ENCODE assay signal across 12 mouse cellular contexts in genomic region chr2:161513256-161513655, GRCm38 (mm10).
A peak's percentile ranks its signal among the peaks of the same experiment; 100 is the strongest.
DNase-seq lines count a peak whose midpoint lies in the region; ATAC-seq and TF ChIP-seq lines count a peak whose summit lies in the region.
"Had no signal": no experiment of that assay in that cellular context is flagged by ENCODE, and none has a peak within 500 bp of the region (broad histone marks: within the 10 kb centered on the region; RNA-seq: fewer than 3 reads in every experiment).

No protein-coding gene starts in this region.

- H3K9ac ChIP-seq in hindbrain, postnatal 0 days (replicated peaks; ENCODE audit: low read length) = no peak overlapping the region
- no peak overlapping the region for H3K9ac ChIP-seq in hindbrain, embryonic 12.5 days
- no peak overlapping the region for H3K9ac ChIP-seq in kidney, embryonic 14.5 days (ENCODE audit: low read depth, low read length)
- H3K9ac ChIP-seq in stomach, postnatal 0 days (ENCODE audit: low read length) = no peak overlapping the region
- H3K9ac ChIP-seq: limb, embryonic 12.5 days; liver, embryonic 14.5 days had no signal

- H3K9me3 ChIP-seq in hindbrain, postnatal 0 days (ENCODE audit: low read length) = no peaks in the 10 kb centered on the region
- H3K9me3 ChIP-seq in hindbrain, embryonic 12.5 days (replicated peaks) = no peaks in the 10 kb centered on the region
- H3K9me3 ChIP-seq in kidney, embryonic 14.5 days (ENCODE audit: control insufficient read depth, low read length) = no peaks in the 10 kb centered on the region
- no peaks in the 10 kb centered on the region for H3K9me3 ChIP-seq in stomach, postnatal 0 days (ENCODE audit: control insufficient read depth, low read length)
- H3K9me3 ChIP-seq: limb, embryonic 12.5 days had no signal

- ATAC-seq in hindbrain, postnatal 0 days = no peak
- no peak for ATAC-seq in hindbrain, embryonic 12.5 days (ENCODE audit: low FRiP score)
- no peak for ATAC-seq in kidney, embryonic 14.5 days (ENCODE audit: low FRiP score, low TSS enrichment)
- no peak for ATAC-seq in stomach, postnatal 0 days (ENCODE audit: low FRiP score, low TSS enrichment)
- ATAC-seq: lung, postnatal 0 days had no signal

- WGBS in hindbrain, postnatal 0 days = 67% methylated on average over 1 of the region's 1 CpGs
- 91% methylated on average over 1 of the region's 1 CpGs for WGBS in hindbrain, embryonic 12.5 days
- 89% methylated on average over 1 of the region's 1 CpGs for WGBS in kidney, embryonic 14.5 days
- WGBS in stomach, postnatal 0 days = 84% methylated on average over 1 of the region's 1 CpGs

- H3K4me3 ChIP-seq in hindbrain, postnatal 0 days (ENCODE audit: low read length) = no peak overlapping the region
- no peak overlapping the region for H3K4me3 ChIP-seq in hindbrain, embryonic 12.5 days
- no peak overlapping the region for H3K4me3 ChIP-seq in kidney, embryonic 14.5 days (ENCODE audit: low read length)
- H3K4me3 ChIP-seq in stomach, postnatal 0 days (ENCODE audit: low read depth, low read length) = no peak overlapping the region
- H3K4me3 ChIP-seq: limb, embryonic 12.5 days had no signal

- no peak overlapping the region for H3K4me2 ChIP-seq in hindbrain, postnatal 0 days (ENCODE audit: low read depth, low read length)
- H3K4me2 ChIP-seq in hindbrain, embryonic 12.5 days (replicated peaks) = no peak overlapping the region
- H3K4me2 ChIP-seq in kidney, embryonic 14.5 days (replicated peaks; ENCODE audit: low read depth, low read length) = no peak overlapping the region
- H3K4me2 ChIP-seq in stomach, postnatal 0 days (replicated peaks; ENCODE audit: low read depth) = no peak overlapping the region
- H3K4me2 ChIP-seq: limb, embryonic 12.5 days had no signal

- peak; percentile 37 for DNase-seq in hindbrain, postnatal 0 days (ENCODE audit: low spot score)
- peak; percentile 96 for DNase-seq in brain, adult 2 months (ENCODE audit: low read depth, low spot score)
- peak; percentile 64 to 75 for DNase-seq in cerebellum, postnatal 10 days
- no peak for DNase-seq in gastrocnemius, adult 18-20 months (ENCODE audit: low spot score)
- DNase-seq in stomach, postnatal 0 days (ENCODE audit: low spot score) = no peak
- DNase-seq: gastrocnemius, postnatal 14 days; kidney, adult 9 months had no signal

- H3K27me3 ChIP-seq in hindbrain, postnatal 0 days (ENCODE audit: insufficient read depth, low read length) = no peaks in the 10 kb centered on the region
- no peaks in the 10 kb centered on the region for H3K27me3 ChIP-seq in hindbrain, embryonic 12.5 days
- no peaks in the 10 kb centered on the region for H3K27me3 ChIP-seq in kidney, embryonic 14.5 days (ENCODE audit: control insufficient read depth, insufficient read depth, low read length)
- no peaks in the 10 kb centered on the region for H3K27me3 ChIP-seq in stomach, postnatal 0 days (ENCODE audit: control insufficient read depth, insufficient read depth, low read length)
- H3K27me3 ChIP-seq: limb, embryonic 12.5 days had no signal

- no peaks in the 10 kb centered on the region for H3K36me3 ChIP-seq in hindbrain, postnatal 0 days (ENCODE audit: insufficient read depth, low read length)
- no peaks in the 10 kb centered on the region for H3K36me3 ChIP-seq in hindbrain, embryonic 12.5 days
- no peaks in the 10 kb centered on the region for H3K36me3 ChIP-seq in kidney, embryonic 14.5 days (ENCODE audit: control insufficient read depth, insufficient read depth, low read length)
- H3K36me3 ChIP-seq in stomach, postnatal 0 days (ENCODE audit: control insufficient read depth, insufficient read depth, low read length) = no peaks in the 10 kb centered on the region
- H3K36me3 ChIP-seq: limb, embryonic 12.5 days had no signal

- TF ChIP-seq EP300 in stomach, postnatal 0 days (optimal IDR thresholded peaks at IDR 0.05) = no peak

- TF ChIP-seq CTCF in hindbrain, postnatal 0 days (IDR thresholded peaks at IDR 0.05; ENCODE audit: low read depth) = no peak
- no peak for TF ChIP-seq CTCF in stomach, postnatal 0 days (IDR thresholded peaks at IDR 0.05; ENCODE audit: low read depth)

- H3K27ac ChIP-seq in hindbrain, postnatal 0 days = no peak overlapping the region
- no peak overlapping the region for H3K27ac ChIP-seq in hindbrain, embryonic 12.5 days
- H3K27ac ChIP-seq in kidney, embryonic 14.5 days (ENCODE audit: low read depth, low read length) = no peak overlapping the region
- no peak overlapping the region for H3K27ac ChIP-seq in stomach, postnatal 0 days (replicated peaks)
- H3K27ac ChIP-seq: limb, embryonic 12.5 days; liver, embryonic 14.5 days had no signal

- peaks cover 7% of the 10 kb centered on the region; the same call in 1 of the 2 replicates for H3K4me1 ChIP-seq in hindbrain, postnatal 0 days (ENCODE audit: insufficient read depth, low read length)
- H3K4me1 ChIP-seq in hindbrain, embryonic 12.5 days = peaks cover 8% of the 10 kb centered on the region; the same call in 1 of the 2 replicates
- no peaks in the 10 kb centered on the region for H3K4me1 ChIP-seq in kidney, embryonic 14.5 days (ENCODE audit: control insufficient read depth, insufficient read depth, low read length)
- H3K4me1 ChIP-seq in stomach, postnatal 0 days (replicated peaks; ENCODE audit: control insufficient read depth, insufficient read depth) = no peaks in the 10 kb centered on the region
- H3K4me1 ChIP-seq: limb, embryonic 12.5 days had no signal

Comparison
In these comparisons a context has a peak if more than half of its experiments do, and no peak if none do; other contexts are left out.
1. DNase-seq: peak in hindbrain, postnatal 0 days (single experiment), brain, adult 2 months (single experiment) and cerebellum, postnatal 10 days (2 of 2); none in gastrocnemius, adult 18-20 months (single experiment) and stomach, postnatal 0 days (single experiment).